18 mouse cellular contexts compared by ENCODE assay signal in genomic region chr4:7574011-7574410, GRCm38 (mm10).
A peak's percentile ranks its signal among the peaks of the same experiment; 100 is the strongest.
DNase-seq lines count a peak whose midpoint lies in the region; ATAC-seq and TF ChIP-seq lines count a peak whose summit lies in the region.
"Had no signal": no experiment of that assay in that cellular context is flagged by ENCODE, and none has a peak within 500 bp of the region (broad histone marks: within the 10 kb centered on the region; RNA-seq: fewer than 3 reads in every experiment).

No protein-coding gene starts in this region.

- TF ChIP-seq POLR2A in brain, embryonic 14.5 days (IDR thresholded peaks at IDR 0.05; ENCODE audit: borderline replicate concordance, extremely low read depth, insufficient read depth, insufficient read length, poor library complexity, severe bottlenecking): no peak

- H3K36me3 ChIP-seq in hindbrain, embryonic 14.5 days (replicated peaks; ENCODE audit: control insufficient read depth, insufficient read depth): no peaks in the 10 kb centered on the region
- H3K36me3 ChIP-seq in hindbrain, embryonic 16.5 days (ENCODE audit: control insufficient read depth, insufficient read depth, low read length): no peaks in the 10 kb centered on the region
- no peaks in the 10 kb centered on the region for H3K36me3 ChIP-seq in neural tube, embryonic 13.5 days
- H3K36me3 ChIP-seq in lung, postnatal 0 days (ENCODE audit: insufficient read depth, low read length): no peaks in the 10 kb centered on the region
- H3K36me3 ChIP-seq: embryonic facial prominence, embryonic 13.5 days; forebrain, embryonic 15.5 days had no signal

- no peaks in the 10 kb centered on the region for H3K9me3 ChIP-seq in hindbrain, embryonic 14.5 days (ENCODE audit: control insufficient read depth, low read length)
- no peaks in the 10 kb centered on the region for H3K9me3 ChIP-seq in hindbrain, embryonic 16.5 days (ENCODE audit: control insufficient read depth, low read length)
- H3K9me3 ChIP-seq in neural tube, embryonic 13.5 days: no peaks in the 10 kb centered on the region
- no peaks in the 10 kb centered on the region for H3K9me3 ChIP-seq in lung, postnatal 0 days (ENCODE audit: low read length)
- H3K9me3 ChIP-seq: embryonic facial prominence, embryonic 13.5 days; forebrain, embryonic 13.5 days; forebrain, embryonic 15.5 days had no signal

- H3K4me3 ChIP-seq in hindbrain, embryonic 14.5 days (replicated peaks; ENCODE audit: low read length): no peak overlapping the region
- no peak overlapping the region for H3K4me3 ChIP-seq in hindbrain, embryonic 16.5 days (ENCODE audit: low read length)
- H3K4me3 ChIP-seq in neural tube, embryonic 13.5 days: no peak overlapping the region
- no peak overlapping the region for H3K4me3 ChIP-seq in lung, postnatal 0 days (ENCODE audit: low read depth, low read length)
- H3K4me3 ChIP-seq: embryonic facial prominence, embryonic 13.5 days; forebrain, embryonic 13.5 days; forebrain, embryonic 15.5 days had no signal

- ATAC-seq in hindbrain, embryonic 14.5 days (ENCODE audit: low FRiP score): peak; percentile 66; the same call in 1 of the 2 replicates
- no peak for ATAC-seq in hindbrain, embryonic 16.5 days
- ATAC-seq in neural tube, embryonic 13.5 days (ENCODE audit: low read depth): peak; percentile 77; the same call in 1 of the 2 replicates
- no peak for ATAC-seq in lung, postnatal 0 days
- ATAC-seq: forebrain, embryonic 13.5 days; forebrain, embryonic 15.5 days; forebrain, postnatal 0 days had no signal

- no peak for TF ChIP-seq CTCF in brain, embryonic 14.5 days (IDR thresholded peaks at IDR 0.05; ENCODE audit: borderline replicate concordance, extremely low read depth, insufficient read depth, insufficient read length)
- TF ChIP-seq CTCF in lung, postnatal 0 days (IDR thresholded peaks at IDR 0.05): no peak

- no peak for DNase-seq in hindbrain, embryonic 14.5 days (ENCODE audit: low spot score)
- DNase-seq in neural tube, embryonic 10.5 days (ENCODE audit: extremely low spot score, low spot score): no peak
- DNase-seq in brain, embryonic 14.5 days (ENCODE audit: low read depth): peak; percentile 51
- no peak for DNase-seq in lung, postnatal 0 days (ENCODE audit: low spot score)
- DNase-seq: adrenal gland, adult 2 months; adrenal gland, postnatal 10 days; adrenal gland, postnatal 25 days; cerebellum, adult 11-12 months; cerebellum, adult 2 months; cerebellum, adult 9-10 months; cerebellum, postnatal 10 days; cerebellum, postnatal 25 days; forebrain, postnatal 0 days had no signal

- no peak overlapping the region for H3K27ac ChIP-seq in hindbrain, embryonic 14.5 days
- H3K27ac ChIP-seq in hindbrain, embryonic 16.5 days (ENCODE audit: low read depth, low read length): no peak overlapping the region
- H3K27ac ChIP-seq in neural tube, embryonic 13.5 days (replicated peaks): no peak overlapping the region
- no peak overlapping the region for H3K27ac ChIP-seq in lung, postnatal 0 days (ENCODE audit: low read length)
- H3K27ac ChIP-seq: embryonic facial prominence, embryonic 13.5 days; forebrain, embryonic 13.5 days; forebrain, embryonic 15.5 days had no signal

- no peak for TF ChIP-seq EP300 in lung, postnatal 0 days (IDR thresholded peaks at IDR 0.05)

- no peaks in the 10 kb centered on the region for H3K4me1 ChIP-seq in hindbrain, embryonic 14.5 days (replicated peaks; ENCODE audit: control insufficient read depth, insufficient read depth, low read length)
- H3K4me1 ChIP-seq in hindbrain, embryonic 16.5 days (ENCODE audit: control insufficient read depth, insufficient read depth, low read depth, low read length): no peaks in the 10 kb centered on the region
- H3K4me1 ChIP-seq in neural tube, embryonic 13.5 days (replicated peaks): no peaks in the 10 kb centered on the region; the same call in 1 of the 2 replicates
- H3K4me1 ChIP-seq in lung, postnatal 0 days (ENCODE audit: insufficient read depth, low read depth, low read length): no peaks in the 10 kb centered on the region
- H3K4me1 ChIP-seq: embryonic facial prominence, embryonic 13.5 days; forebrain, embryonic 13.5 days; forebrain, embryonic 15.5 days had no signal

- no peaks in the 10 kb centered on the region for H3K27me3 ChIP-seq in hindbrain, embryonic 14.5 days (ENCODE audit: control insufficient read depth, insufficient read depth, low read length)
- H3K27me3 ChIP-seq in hindbrain, embryonic 16.5 days (replicated peaks; ENCODE audit: control insufficient read depth, insufficient read depth, low read length): no peaks in the 10 kb centered on the region
- H3K27me3 ChIP-seq in neural tube, embryonic 13.5 days: no peaks in the 10 kb centered on the region
- no peaks in the 10 kb centered on the region for H3K27me3 ChIP-seq in lung, postnatal 0 days (replicated peaks; ENCODE audit: insufficient read depth, low read length)
- H3K27me3 ChIP-seq: embryonic facial prominence, embryonic 13.5 days; forebrain, embryonic 13.5 days; forebrain, embryonic 15.5 days had no signal

- no peak overlapping the region for H3K4me2 ChIP-seq in hindbrain, embryonic 14.5 days (replicated peaks)
- no peak overlapping the region for H3K4me2 ChIP-seq in hindbrain, embryonic 16.5 days (ENCODE audit: low read length)
- H3K4me2 ChIP-seq in neural tube, embryonic 13.5 days: no peak overlapping the region
- no peak overlapping the region for H3K4me2 ChIP-seq in lung, postnatal 0 days (replicated peaks; ENCODE audit: low read depth, low read length)
- H3K4me2 ChIP-seq: embryonic facial prominence, embryonic 13.5 days; forebrain, embryonic 13.5 days; forebrain, embryonic 15.5 days had no signal

- no peak overlapping the region for H3K9ac ChIP-seq in hindbrain, embryonic 14.5 days
- H3K9ac ChIP-seq in hindbrain, embryonic 16.5 days (ENCODE audit: low read depth, low read length): no peak overlapping the region
- no peak overlapping the region for H3K9ac ChIP-seq in neural tube, embryonic 13.5 days
- no peak overlapping the region for H3K9ac ChIP-seq in lung, postnatal 0 days (replicated peaks; ENCODE audit: low read depth)
- H3K9ac ChIP-seq: embryonic facial prominence, embryonic 13.5 days; forebrain, embryonic 13.5 days; forebrain, embryonic 15.5 days; forebrain, postnatal 0 days had no signal

- WGBS in hindbrain, embryonic 14.5 days: 58% methylated on average over 2 of the region's 2 CpGs
- WGBS in hindbrain, embryonic 16.5 days: 40% methylated on average over 2 of the region's 2 CpGs
- 31% methylated on average over 2 of the region's 2 CpGs for WGBS in neural tube, embryonic 13.5 days
- 64% methylated on average over 2 of the region's 2 CpGs for WGBS in lung, postnatal 0 days

Comparison
In these comparisons a context has a peak if more than half of its experiments do, and no peak if none do; other contexts are left out.
1. ATAC-seq: peak in hindbrain, embryonic 14.5 days (single experiment) and neural tube, embryonic 13.5 days (single experiment); none in hindbrain, embryonic 16.5 days (single experiment) and lung, postnatal 0 days (single experiment).